Comparison of ENCODE assay signal across 30 mouse cellular contexts in genomic region chr8:69761814-69762445, GRCm38 (mm10). TPM values are rescaled to one million over a fixed set of nuclear protein-coding genes. Genes with fewer than 3 reads are reported as not detected.
DNase-seq lines count a peak whose midpoint lies in the region; ATAC-seq and TF ChIP-seq lines count a peak whose summit lies in the region.
"Had no signal": no experiment of that assay in that cellular context is flagged by ENCODE, and none has a peak within 500 bp of the region (broad histone marks: within the 10 kb centered on the region; RNA-seq: fewer than 3 reads in every experiment).

No protein-coding gene starts in this region.

- peaks cover 48% of the 10 kb centered on the region for H3K36me3 ChIP-seq in neural tube, embryonic 14.5 days (ENCODE audit: control insufficient read depth, insufficient read depth, low read length)

- DNase-seq in heart, adult 11 months, result peak; percentile 76
- DNase-seq in heart, adult 8-10 months (ENCODE audit: low spot score), result no peak
- DNase-seq in neural tube, embryonic 10.5 days (ENCODE audit: extremely low spot score, low spot score), result no peak
- peak; percentile 62 for DNase-seq in R1 (ENCODE audit: low read depth, low spot score)
- DNase-seq in lung, adult 2 months, result no peak
- DNase-seq: adrenal gland, postnatal 10 days; adrenal gland, postnatal 36 days; B cell, adult 2 months; cerebellum, adult 18-20 months; cerebellum, adult 9-10 months; cerebellum, postnatal 25 days; embryo, embryonic 11 days; gastrocnemius, postnatal 25 days; heart, postnatal 10 days; heart, postnatal 36 days had no signal

- H3K4me3 ChIP-seq in neural tube, embryonic 14.5 days (ENCODE audit: low read depth, low read length), result no peak overlapping the region
- no peak overlapping the region for H3K4me3 ChIP-seq in lung, adult 2 months (replicated peaks; ENCODE audit: extremely low read depth, low read depth, low read length)
- H3K4me3 ChIP-seq: embryonic facial prominence, embryonic 10.5 days; embryonic facial prominence, embryonic 13.5 days; erythroblast, embryonic 14.5 days; forebrain, embryonic 12.5 days; forebrain, embryonic 15.5 days; heart, embryonic 12.5 days; heart, embryonic 15.5 days; hindbrain, embryonic 10.5 days; hindbrain, embryonic 13.5 days had no signal

- TF ChIP-seq POLR2A in lung, adult 2 months (IDR thresholded peaks at IDR 0.05; ENCODE audit: borderline replicate concordance, extremely low read depth, low read depth, low read length), result no peak

- 0 out of 2 replicates have a peak, but pooled peaks have one; percentile 22 for ATAC-seq in neural tube, embryonic 14.5 days (ENCODE audit: low read depth)
- ATAC-seq: forebrain, embryonic 15.5 days; hindbrain, embryonic 16.5 days; intestine, postnatal 0 days had no signal

- no peaks in the 10 kb centered on the region for H3K27me3 ChIP-seq in neural tube, embryonic 14.5 days (ENCODE audit: control insufficient read depth, insufficient read depth, low read length)
- H3K27me3 ChIP-seq: CH12.LX; embryonic facial prominence, embryonic 13.5 days; forebrain, embryonic 12.5 days; forebrain, embryonic 15.5 days; heart, embryonic 12.5 days; heart, embryonic 15.5 days; hindbrain, embryonic 13.5 days had no signal

- no peak for TF ChIP-seq CTCF in lung, adult 2 months (IDR thresholded peaks at IDR 0.05; ENCODE audit: insufficient read depth, low read length)

- H3K4me2 ChIP-seq in neural tube, embryonic 14.5 days (ENCODE audit: low read depth, low read length), result no peak overlapping the region
- H3K4me2 ChIP-seq: embryonic facial prominence, embryonic 13.5 days; forebrain, embryonic 12.5 days; forebrain, embryonic 15.5 days; heart, embryonic 12.5 days; heart, embryonic 15.5 days; hindbrain, embryonic 13.5 days had no signal

- 0 out of 2 replicates have a peak, but pooled peaks cover 6% of the 10 kb centered on the region for H3K9me3 ChIP-seq in neural tube, embryonic 14.5 days (ENCODE audit: control insufficient read depth, low read length)

- no peak overlapping the region for H3K27ac ChIP-seq in neural tube, embryonic 14.5 days (ENCODE audit: low read depth, low read length)
- H3K27ac ChIP-seq: embryonic facial prominence, embryonic 10.5 days; embryonic facial prominence, embryonic 13.5 days; forebrain, embryonic 12.5 days; forebrain, embryonic 15.5 days; heart, embryonic 15.5 days; hindbrain, embryonic 10.5 days; hindbrain, embryonic 13.5 days had no signal

- no peaks in the 10 kb centered on the region for H3K4me1 ChIP-seq in neural tube, embryonic 14.5 days (ENCODE audit: control insufficient read depth, insufficient read depth, low read length)
- H3K4me1 ChIP-seq in lung, adult 2 months (ENCODE audit: control insufficient read depth, insufficient read depth, low read length), result no peaks in the 10 kb centered on the region
- H3K4me1 ChIP-seq: embryonic facial prominence, embryonic 10.5 days; embryonic facial prominence, embryonic 13.5 days; forebrain, embryonic 12.5 days; forebrain, embryonic 15.5 days; heart, embryonic 12.5 days; heart, embryonic 15.5 days; hindbrain, embryonic 10.5 days; hindbrain, embryonic 13.5 days had no signal

- WGBS in neural tube, embryonic 14.5 days, result 92% methylated on average over 4 of the region's 4 CpGs
- 97% methylated on average over 4 of the region's 4 CpGs for WGBS in lung, adult 2 months

- H3K9ac ChIP-seq in neural tube, embryonic 14.5 days (replicated peaks; ENCODE audit: low read depth, low read length), result no peak overlapping the region
- H3K9ac ChIP-seq: embryonic facial prominence, embryonic 13.5 days; forebrain, embryonic 12.5 days; forebrain, embryonic 15.5 days; heart, embryonic 12.5 days; heart, embryonic 15.5 days; hindbrain, embryonic 13.5 days had no signal

RNA-seq across cellular contexts. Expression of gene Zfp963, which starts 12.2 kb away (rescaled TPM):
- 1 to 10 TPM; 2.1 to 2.9 (median 2.6) TPM for total RNA-seq in heart, adult 8-10 months (2022)
- 8.8 and 9.3 TPM in 2 replicates for polyA plus RNA-seq in neural tube, embryonic 14.5 days (2014; fragmentation: Nextera tagmentation; extraction: Ambion mirVana)
- polyA plus RNA-seq in lung, adult 2 months (2012; rRNA removed), result 1.6 and 2.5 TPM in 2 replicates

RNA-seq across cellular contexts. Expression of gene Gm20422, which starts 12.8 kb away (rescaled TPM):
- total RNA-seq in heart, adult 8-10 months (2022), result 1 to 10 TPM in 2 of 4 experiments, under 1 TPM in 1, not detected in 1; 0.57 to 1.9 (median 1.1) TPM
- 0.45 and 0.86 TPM in 2 replicates for polyA plus RNA-seq in neural tube, embryonic 14.5 days (2014; fragmentation: Nextera tagmentation; extraction: Ambion mirVana)
- polyA plus RNA-seq in lung, adult 2 months (2012; rRNA removed), result 0.80 and 1.5 TPM in 2 replicates
- total RNA-seq: MEL had no signal
- polyA plus RNA-seq: embryonic facial prominence, embryonic 13.5 days; erythroblast, embryonic 14.5 days; forebrain, embryonic 15.5 days; gonadal fat pad, adult 2 months; heart, embryonic 12.5 days had no signal

RNA-seq across cellular contexts. Expression of gene Atp13a1, which starts 29.0 kb away (rescaled TPM):
- total RNA-seq in heart, adult 8-10 months (2022), result 10 to 100 TPM; 12.5 to 13.6 (median 13.4) TPM
- 48.0 and 51.1 TPM in 2 replicates for polyA plus RNA-seq in neural tube, embryonic 14.5 days (2014; fragmentation: Nextera tagmentation; extraction: Ambion mirVana)
- 65.7 and 70.8 TPM in 2 replicates for polyA plus RNA-seq in lung, adult 2 months (2012; rRNA removed)

RNA-seq across cellular contexts. Expression of gene Zfp866, which starts 29.0 kb away (rescaled TPM):
- 10 to 100 TPM; 13.7 to 15.6 (median 15.0) TPM for total RNA-seq in heart, adult 8-10 months (2022)
- 47.1 and 47.7 TPM in 2 replicates for polyA plus RNA-seq in neural tube, embryonic 14.5 days (2014; fragmentation: Nextera tagmentation; extraction: Ambion mirVana)
- 9.2 and 14.3 TPM in 2 replicates for polyA plus RNA-seq in lung, adult 2 months (2012; rRNA removed)

RNA-seq across cellular contexts. Expression of gene Gmip, which starts 46.5 kb away (rescaled TPM):
- total RNA-seq in heart, adult 8-10 months (2022), result 1 to 10 TPM; 4.1 to 6.9 (median 4.8) TPM
- 27.5 and 31.3 TPM in 2 replicates for polyA plus RNA-seq in neural tube, embryonic 14.5 days (2014; fragmentation: Nextera tagmentation; extraction: Ambion mirVana)
- 42.7 and 45.1 TPM in 2 replicates for polyA plus RNA-seq in lung, adult 2 months (2012; rRNA removed)

Comparison
In these comparisons a context has a peak if more than half of its experiments do, and no peak if none do; other contexts are left out.
1. DNase-seq: peak in heart, adult 11 months (single experiment) and R1 (single experiment); none in heart, adult 8-10 months (single experiment), neural tube, embryonic 10.5 days (single experiment) and lung, adult 2 months (single experiment).